Mouse (Mus musculus) neural tube, embryonic 13.5 days (tissue): ENCODE data around the gene Gpr179. TPM values are rescaled to one million over a fixed set of nuclear protein-coding genes. Genes with fewer than 3 reads are reported as not detected.

Source experiments
- ATAC-seq: fragments of 200-750 bp; cut with Nextera tagmentation; 2 replicates; pipeline ENCODE4 v1.8.0; 2017; ENCODE audit warnings: low read depth, mild to moderate bottlenecking, moderate TSS enrichment, moderate library complexity
- H3K27ac ChIP-seq: fragments of 300-500 bp; sonication (generic); replicated peaks from 2 replicates; pipeline ENCODE4 v1.5.1; 2015; ENCODE audit warnings: moderate library complexity, mild to moderate bottlenecking, inconsistent platforms
- H3K27me3 ChIP-seq: fragments of 300-500 bp; sonication (generic); 2 replicates; pipeline ENCODE4 v1.6.1; 2015; ENCODE audit warnings: mild to moderate bottlenecking, inconsistent platforms
- H3K36me3 ChIP-seq: fragments of 300-500 bp; sonication (generic); 2 replicates; pipeline ENCODE4 v1.6.1; 2015; ENCODE audit warnings: mild to moderate bottlenecking, inconsistent platforms
- H3K4me1 ChIP-seq: fragments of 300-500 bp; sonication (generic); replicated peaks from 2 replicates; pipeline ENCODE4 v1.6.1; 2015; ENCODE audit warnings: inconsistent platforms
- H3K4me2 ChIP-seq: fragments of 300-500 bp; sonication (generic); 2 replicates; pipeline ENCODE4 v1.6.1; 2015; ENCODE audit warnings: inconsistent platforms, mild to moderate bottlenecking, moderate library complexity
- H3K4me3 ChIP-seq: fragments of 300-500 bp; sonication (generic); 2 replicates; pipeline ENCODE4 v1.5.1; 2015; ENCODE audit warnings: mild to moderate bottlenecking, inconsistent platforms
- H3K9ac ChIP-seq: fragments of 300-500 bp; sonication (generic); 2 replicates; pipeline ENCODE4 v1.6.1; 2015; ENCODE audit warnings: moderate library complexity, mild to moderate bottlenecking, inconsistent platforms
- H3K9me3 ChIP-seq: fragments of 300-500 bp; sonication (generic); 2 replicates; pipeline ENCODE4 v1.6.1; 2016; ENCODE audit warnings: inconsistent platforms
- WGBS: fragments of 180-500 bp; shearing (Covaris S2); methylation state at CpG from one replicate; pipeline ENCODE4 v1.1.7; 2015; 5-methylcytosine and 5-hydroxymethylcytosine counted together
- polyA plus RNA-seq: library from polyadenylated mRNA; unstranded; fragments of >200 nt; fragmentation: Nextera tagmentation; extraction: Ambion mirVana; gene quantifications from 2 replicates; pipeline ENCODE4 v1.2.1, GENCODE M21; 2015

Gpr179 gene
- polyA plus RNA-seq, result 0.43 and 0.66 TPM in 2 replicates

DNA sequence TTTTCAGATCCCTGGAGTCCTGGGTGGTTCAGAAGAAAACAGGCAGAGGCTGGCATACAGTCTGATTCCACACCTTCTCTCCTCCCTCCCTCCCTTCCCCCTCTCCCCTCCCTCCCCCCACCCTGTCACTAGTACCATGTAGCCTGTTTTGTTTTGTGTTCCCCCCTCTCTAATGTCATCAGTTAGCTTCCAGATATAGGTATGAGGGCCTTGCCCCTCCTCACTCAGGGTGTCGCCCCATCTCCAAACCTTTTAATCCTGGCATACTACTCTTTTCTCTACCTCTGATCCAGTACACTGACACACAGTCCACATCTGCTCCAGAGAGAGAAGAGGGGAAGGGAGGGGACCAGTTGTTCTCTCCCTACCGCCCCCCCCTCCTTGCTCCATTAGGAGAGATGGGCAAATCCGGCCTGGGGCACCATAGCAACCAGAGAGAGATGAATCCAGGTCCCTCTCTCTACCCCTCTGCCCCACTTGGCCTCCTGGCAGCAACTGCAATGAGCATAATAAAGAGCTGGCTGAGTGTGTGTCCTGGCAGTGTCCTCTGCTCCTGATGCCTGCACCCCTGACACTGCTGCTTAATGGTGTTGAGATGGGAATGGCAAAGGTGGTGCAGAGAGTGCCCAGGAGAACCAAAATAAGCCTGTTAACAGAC is at the start of gene Gpr179:
TSS of gene Gpr179 (minus strand) at position 51 of the 658 bp plus-strand sequence.
- Histone ChIP-seq H3K9me3 (no peaks in the 10 kb centered on the region), H3K27ac (peak within 1 kb of the TSS; percentile 81)
- WGBS, result 55% methylated on average over 3 of the region's 3 CpGs

DNA sequence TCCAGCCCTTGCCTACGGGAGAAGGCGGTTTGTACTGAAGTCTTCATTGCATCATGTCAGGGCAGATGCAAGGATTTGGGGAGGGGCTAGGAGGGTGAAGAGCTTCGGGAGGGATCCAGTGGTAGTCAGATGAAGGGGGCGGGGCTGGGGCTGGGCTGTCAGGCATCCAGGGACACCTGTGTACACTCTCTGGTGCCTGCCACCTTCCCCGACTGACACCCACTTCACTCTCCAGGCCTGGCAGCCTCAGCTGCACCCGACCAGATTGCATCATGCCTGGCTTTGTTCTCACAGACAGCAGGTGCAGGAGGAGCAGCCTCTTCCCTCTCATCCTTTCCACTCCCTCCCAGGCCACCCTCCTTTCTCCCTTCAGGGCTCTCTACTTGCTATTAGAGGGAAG is 49.2 kb upstream of the Gpr179 start:
- Histone ChIP-seq H3K9ac (peak overlapping the region; percentile 38; the same call in 1 of the 2 replicates), H3K9me3 (no peaks in the 10 kb centered on the region), H3K36me3 (peaks cover 21% of the 10 kb centered on the region), H3K27me3 (peaks cover 12% of the 10 kb centered on the region; the same call in 1 of the 2 replicates), H3K27ac (peak overlapping the region; percentile 57), H3K4me1 (peaks cover 35% of the 10 kb centered on the region), H3K4me3 (no peak overlapping the region), H3K4me2 (peak overlapping the region; percentile 64)
- 0 out of 2 replicates have a peak, but pooled peaks have one; percentile 13 for ATAC-seq
- WGBS, result 13% methylated on average over 6 of the region's 6 CpGs

More for the DNA sequence above, at the start of gene Gpr179:
- Histone ChIP-seq H3K4me2 (no peak within 1 kb of the TSS), H3K4me1 (peaks cover 38% of the 10 kb centered on the region), H3K36me3 (no peaks in the 10 kb centered on the region), H3K4me3 (no peak within 1 kb of the TSS), H3K27me3 (no peaks in the 10 kb centered on the region), H3K9ac (0 out of 2 replicates have a peak within 1 kb of the TSS, but pooled peaks have one; percentile 23)
- 0 out of 2 replicates have a peak, but pooled peaks have one; percentile 38 for ATAC-seq

GRCm38 (mm10) chr11:97399958-97400710 is 48.3 kb upstream of the Gpr179 start:
- peak overlapping the region; percentile 57 for H3K27ac ChIP-seq
- peak overlapping the region; percentile 64 for H3K4me2 ChIP-seq
- H3K4me3 ChIP-seq, result peak overlapping the region; percentile 34
- H3K9ac ChIP-seq, result 0 out of 2 replicates have a peak overlapping the region, but pooled peaks have one; percentile 38
- peak; percentile 54 for ATAC-seq
- H3K36me3 ChIP-seq, result peaks cover 31% of the 10 kb centered on the region
- H3K9me3 ChIP-seq, result no peaks in the 10 kb centered on the region
- peaks cover 25% of the 10 kb centered on the region for H3K4me1 ChIP-seq
- WGBS, result 4% methylated on average over 23 of the region's 23 CpGs
- peaks cover 4% of the 10 kb centered on the region; the same call in 1 of the 2 replicates for H3K27me3 ChIP-seq

DNA sequence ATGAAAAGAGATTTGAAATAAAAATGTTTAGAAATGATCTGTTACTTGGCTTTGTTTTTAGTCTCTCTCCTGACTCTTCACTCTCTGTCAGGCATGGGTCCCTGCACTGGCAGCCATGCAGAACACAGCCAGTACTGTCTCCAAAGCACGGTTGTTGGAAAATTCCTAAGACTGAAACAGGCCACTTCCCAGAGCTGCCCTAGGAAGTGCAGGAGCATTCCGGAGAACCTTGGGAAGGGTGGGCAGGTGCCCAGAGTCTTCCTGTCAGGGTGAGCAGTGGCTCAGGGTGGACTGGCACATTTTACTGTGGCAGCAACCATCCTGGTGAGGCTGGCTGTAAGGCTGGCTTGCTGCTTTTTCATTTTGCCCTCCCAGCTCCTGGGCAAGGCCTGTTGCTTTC is 46.6 kb upstream of the Gpr179 start:
- H3K9me3 ChIP-seq, result no peaks in the 10 kb centered on the region
- ATAC-seq, result no peak
- no peak overlapping the region for H3K27ac ChIP-seq
- H3K4me3 ChIP-seq, result no peak overlapping the region
- no peak overlapping the region for H3K4me2 ChIP-seq
- H3K4me1 ChIP-seq, result peaks cover 19% of the 10 kb centered on the region
- H3K9ac ChIP-seq, result peak overlapping the region; percentile 43; the same call in 1 of the 2 replicates
- WGBS, result 85% methylated on average over 2 of the region's 2 CpGs
- H3K36me3 ChIP-seq, result peaks cover 47% of the 10 kb centered on the region
- H3K27me3 ChIP-seq, result peaks cover 4% of the 10 kb centered on the region; the same call in 1 of the 2 replicates

DNA sequence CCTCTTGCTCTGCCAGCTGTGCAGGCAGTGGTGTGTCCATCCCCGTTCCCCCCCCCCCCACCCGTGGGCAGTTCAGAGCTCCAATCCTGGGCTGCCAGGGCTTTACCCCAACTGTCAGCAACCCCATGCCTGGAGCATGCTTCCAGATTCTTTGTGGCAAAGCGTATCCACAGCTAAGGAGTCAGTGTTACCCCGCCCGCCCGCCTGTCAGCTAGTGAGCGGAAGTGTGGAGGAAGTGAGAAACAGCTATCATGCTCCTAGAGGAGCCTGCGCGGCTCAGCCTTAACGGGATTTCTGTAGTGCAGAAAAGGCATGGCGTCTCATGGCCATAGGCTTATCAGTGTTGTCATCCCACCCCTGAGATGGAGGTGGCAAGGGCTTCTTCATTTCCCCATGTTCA is 42.3 kb upstream of the Gpr179 start:
- no peak overlapping the region for H3K9ac ChIP-seq
- 92% methylated on average over 11 of the region's 11 CpGs for WGBS

GRCm38 (mm10) chr11:97393658-97394057 is 41.8 kb upstream of the Gpr179 start:
- no peaks in the 10 kb centered on the region for H3K27me3 ChIP-seq
- no peak overlapping the region for H3K4me2 ChIP-seq
- no peak overlapping the region for H3K9ac ChIP-seq
- ATAC-seq, result no peak
- H3K27ac ChIP-seq, result no peak overlapping the region
- peaks cover 91% of the 10 kb centered on the region for H3K36me3 ChIP-seq
- 78% methylated on average over 11 of the region's 11 CpGs for WGBS
- H3K9me3 ChIP-seq, result no peaks in the 10 kb centered on the region
- H3K4me3 ChIP-seq, result no peak overlapping the region
- H3K4me1 ChIP-seq, result peaks cover 14% of the 10 kb centered on the region

More for the DNA sequence above, 42.3 kb upstream of the Gpr179 start:
- H3K4me3 ChIP-seq, result no peak overlapping the region
- H3K27ac ChIP-seq, result no peak overlapping the region
- H3K4me2 ChIP-seq, result no peak overlapping the region
- peaks cover 89% of the 10 kb centered on the region for H3K36me3 ChIP-seq
- no peaks in the 10 kb centered on the region for H3K9me3 ChIP-seq
- H3K27me3 ChIP-seq, result no peaks in the 10 kb centered on the region
- peaks cover 14% of the 10 kb centered on the region for H3K4me1 ChIP-seq
- no peak for ATAC-seq

DNA sequence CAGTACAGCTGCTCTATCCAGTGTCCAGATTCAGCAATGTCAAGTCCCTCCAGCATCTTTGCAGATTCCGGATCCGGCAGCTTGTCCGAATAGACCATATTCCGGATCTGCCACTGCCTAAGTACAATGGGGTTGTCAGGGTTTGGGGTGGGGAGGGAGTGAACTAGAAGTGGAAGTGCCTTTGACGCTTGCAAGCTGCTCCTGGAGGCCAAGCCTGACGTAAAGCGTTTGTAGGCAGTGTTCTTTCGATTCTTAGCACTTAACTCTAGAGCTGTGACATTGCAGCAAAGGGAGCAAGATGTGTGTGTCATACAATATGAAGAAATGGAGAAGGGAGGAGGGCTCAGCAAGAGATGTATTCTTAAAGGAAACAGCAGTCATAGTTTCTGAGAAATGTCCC is 37.2 kb upstream of the Gpr179 start:
- H3K9ac ChIP-seq, result no peak overlapping the region
- no peaks in the 10 kb centered on the region for H3K9me3 ChIP-seq
- no peak overlapping the region for H3K27ac ChIP-seq
- ATAC-seq, result no peak
- peaks cover 14% of the 10 kb centered on the region for H3K4me1 ChIP-seq
- H3K36me3 ChIP-seq, result peaks cover 88% of the 10 kb centered on the region
- H3K27me3 ChIP-seq, result no peaks in the 10 kb centered on the region
- H3K4me3 ChIP-seq, result no peak overlapping the region
- 91% methylated on average over 8 of the region's 8 CpGs for WGBS
- H3K4me2 ChIP-seq, result no peak overlapping the region

GRCm38 (mm10) chr11:97387811-97388210 is 35.9 kb upstream of the Gpr179 start:
- H3K9ac ChIP-seq, result no peak overlapping the region
- no peak overlapping the region for H3K27ac ChIP-seq
- ATAC-seq, result no peak
- peaks cover 88% of the 10 kb centered on the region for H3K36me3 ChIP-seq
- 91% methylated on average over 2 of the region's 2 CpGs for WGBS
- no peaks in the 10 kb centered on the region for H3K27me3 ChIP-seq
- peaks cover 14% of the 10 kb centered on the region for H3K4me1 ChIP-seq
- H3K4me3 ChIP-seq, result no peak overlapping the region
- no peaks in the 10 kb centered on the region for H3K9me3 ChIP-seq
- H3K4me2 ChIP-seq, result no peak overlapping the region

DNA sequence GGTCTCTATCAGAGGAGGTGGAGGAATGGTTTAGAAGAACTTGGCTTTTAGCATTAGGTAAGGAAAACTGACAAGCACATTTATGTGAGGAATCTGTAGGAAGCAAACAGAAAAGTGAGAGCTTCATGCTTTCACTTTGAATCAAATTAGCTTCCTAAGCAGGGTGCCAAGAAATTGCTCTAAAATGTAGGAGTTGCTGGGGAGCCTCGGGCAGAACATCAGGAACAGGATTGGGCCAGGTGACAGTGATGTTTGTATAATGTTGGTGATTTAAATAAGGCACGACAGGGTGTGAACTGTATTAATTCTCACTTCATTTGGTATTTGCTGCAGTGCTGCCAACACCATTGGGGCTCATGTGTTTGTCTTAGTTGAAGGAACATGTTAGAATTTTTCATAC is 31.9 kb upstream of the Gpr179 start:
- Histone ChIP-seq H3K4me3 (no peak overlapping the region), H3K9ac (no peak overlapping the region), H3K27me3 (no peaks in the 10 kb centered on the region), H3K4me1 (no peaks in the 10 kb centered on the region), H3K27ac (no peak overlapping the region), H3K36me3 (peaks cover 84% of the 10 kb centered on the region), H3K9me3 (no peaks in the 10 kb centered on the region), H3K4me2 (no peak overlapping the region)
- 80% methylated on average over 2 of the region's 2 CpGs for WGBS
- ATAC-seq, result no peak

DNA sequence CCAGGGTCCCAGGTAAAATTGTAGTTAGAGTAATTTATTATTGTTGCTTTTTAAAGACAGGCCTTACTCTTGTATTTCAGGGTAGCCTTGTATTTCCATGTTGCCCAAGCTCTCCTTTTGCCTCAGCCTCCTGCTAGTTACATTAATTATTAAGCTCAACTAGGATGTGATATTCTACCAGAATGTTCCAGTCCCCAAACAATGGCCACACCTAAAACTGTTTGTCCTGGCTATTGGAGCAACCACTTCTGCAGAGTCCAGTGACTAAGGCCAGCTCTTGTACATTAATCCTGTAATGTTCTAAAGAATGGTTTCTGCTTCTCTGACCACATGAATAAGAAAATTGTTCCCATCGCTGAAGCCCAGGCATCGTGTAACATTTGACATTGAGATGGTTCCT is 31.1 kb upstream of the Gpr179 start:
- 91% methylated on average over 2 of the region's 2 CpGs for WGBS
- no peaks in the 10 kb centered on the region for H3K27me3 ChIP-seq
- no peaks in the 10 kb centered on the region for H3K9me3 ChIP-seq
- no peak overlapping the region for H3K4me2 ChIP-seq
- no peaks in the 10 kb centered on the region for H3K4me1 ChIP-seq
- no peak for ATAC-seq
- no peak overlapping the region for H3K9ac ChIP-seq
- no peak overlapping the region for H3K4me3 ChIP-seq
- H3K27ac ChIP-seq, result no peak overlapping the region
- H3K36me3 ChIP-seq, result peaks cover 85% of the 10 kb centered on the region

DNA sequence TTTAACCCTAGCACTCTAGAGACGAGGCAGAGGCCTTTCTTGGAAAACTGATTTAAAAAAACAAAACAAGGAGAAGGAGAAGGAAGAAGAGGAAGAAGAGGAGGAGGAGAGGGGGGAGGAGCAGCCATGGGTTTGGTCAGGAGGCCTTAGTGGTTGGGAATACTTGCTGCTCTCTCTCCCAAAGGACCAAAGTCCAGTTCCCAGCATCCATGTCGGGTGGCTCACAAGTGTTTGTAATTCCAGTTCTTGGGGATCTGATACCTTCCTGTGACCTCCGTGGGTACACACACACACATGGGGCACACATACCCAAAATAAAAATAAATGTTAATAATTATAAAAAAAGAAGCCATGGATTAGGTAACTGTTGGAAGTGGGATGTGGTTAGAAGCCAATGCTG is 28.2 kb upstream of the Gpr179 start:
- Histone ChIP-seq H3K9ac (no peak overlapping the region), H3K9me3 (no peaks in the 10 kb centered on the region), H3K36me3 (peaks cover 91% of the 10 kb centered on the region), H3K4me2 (no peak overlapping the region), H3K27me3 (no peaks in the 10 kb centered on the region), H3K27ac (no peak overlapping the region), H3K4me3 (no peak overlapping the region), H3K4me1 (no peaks in the 10 kb centered on the region)
- 79% methylated on average over 3 of the region's 3 CpGs for WGBS
- no peak for ATAC-seq

DNA sequence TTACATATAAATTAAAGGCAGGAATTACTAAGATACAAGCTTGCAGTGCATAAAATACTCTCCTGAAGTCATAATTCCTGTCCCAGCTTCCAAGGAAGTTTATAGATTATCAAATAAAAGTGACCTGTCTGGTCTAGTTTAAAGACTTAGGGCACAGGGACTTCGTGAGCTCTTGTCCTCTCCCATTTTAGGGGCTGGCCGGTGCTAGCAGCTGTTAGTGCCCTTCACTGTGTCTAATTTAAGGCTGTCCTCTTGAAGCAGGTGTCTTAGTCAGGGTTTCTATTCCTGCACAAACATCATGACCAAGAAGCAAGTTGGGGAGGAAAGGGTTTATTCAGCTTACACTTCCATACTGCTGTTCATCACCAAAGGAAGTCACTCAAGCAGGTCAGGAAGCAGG is 21.5 kb upstream of the Gpr179 start:
- WGBS, result 89% methylated on average over 2 of the region's 2 CpGs
- no peak overlapping the region for H3K4me3 ChIP-seq
- peaks cover 11% of the 10 kb centered on the region for H3K4me1 ChIP-seq
- peaks cover 40% of the 10 kb centered on the region for H3K36me3 ChIP-seq
- H3K4me2 ChIP-seq, result no peak overlapping the region
- H3K9ac ChIP-seq, result no peak overlapping the region
- no peaks in the 10 kb centered on the region for H3K27me3 ChIP-seq
- H3K9me3 ChIP-seq, result no peaks in the 10 kb centered on the region
- H3K27ac ChIP-seq, result no peak overlapping the region
- ATAC-seq, result no peak
